Mouse (Mus musculus) small intestine, adult 2 months (tissue): ENCODE measurements around the gene Lce3c. TPM values are rescaled to one million over a fixed set of nuclear protein-coding genes. Genes with fewer than 3 reads are reported as not detected.
A peak's percentile ranks its signal among the peaks of the same experiment; 100 is the strongest.

Source experiments
- H3K27ac ChIP-seq: fragments of 200-500 bp; 2 replicates; pipeline ENCODE4 v1.5.1; 2012; ENCODE audit warnings: low read depth, low read length, control low read depth, inconsistent platforms; ENCODE audit not compliant: insufficient read depth
- H3K27me3 ChIP-seq: fragments of 200-500 bp; 2 replicates; pipeline ENCODE4 v1.6.1; 2012; ENCODE audit warnings: mild to moderate bottlenecking, moderate library complexity, low read length, inconsistent platforms; ENCODE audit not compliant: control insufficient read depth, insufficient read depth
- H3K36me3 ChIP-seq: fragments of 200-500 bp; 2 replicates; pipeline ENCODE4 v1.6.1; 2012; ENCODE audit warnings: mild to moderate bottlenecking, low read length, control low read depth, inconsistent platforms; ENCODE audit not compliant: control insufficient read depth, insufficient read depth
- H3K4me1 ChIP-seq: fragments of 200-500 bp; 2 replicates; pipeline ENCODE4 v1.6.1; 2012; ENCODE audit warnings: low read length, inconsistent platforms, mixed read lengths; ENCODE audit not compliant: control insufficient read depth, insufficient read depth, insufficient read length
- H3K4me3 ChIP-seq: fragments of 200-500 bp; 2 replicates; pipeline ENCODE4 v1.5.1; 2012; ENCODE audit warnings: low read depth, mild to moderate bottlenecking, control low read depth, inconsistent platforms, low read length, moderate library complexity
- CTCF ChIP-seq: fragments of 200-500 bp; IDR thresholded peaks from 2 replicates; pipeline ENCODE4 v1.5.1; 2012; ENCODE audit warnings: low read depth, mild to moderate bottlenecking, control low read depth, inconsistent platforms, low read length, moderate library complexity, mixed read lengths; ENCODE audit not compliant: insufficient replicate concordance, insufficient read length; ENCODE audit errors: extremely low read depth
- POLR2A ChIP-seq: fragments of 200-500 bp; IDR thresholded peaks from 2 replicates; pipeline ENCODE4 v1.6.1; 2012; ENCODE audit warnings: low read depth, mild to moderate bottlenecking, control low read depth, inconsistent platforms, low read length, moderate library complexity
- WGBS: fragments of 180-500 bp; shearing (Covaris S2); methylation state at CpG from one replicate; pipeline ENCODE4 v1.1.7; 2018; 5-methylcytosine and 5-hydroxymethylcytosine counted together
- polyA plus RNA-seq: library from polyadenylated mRNA; depleted of rRNA; stranded (reverse); fragments of >200 nt; gene quantifications from 2 replicates; pipeline ENCODE4 v1.2.3, GENCODE M21; 2012; rRNA removed

Gene Lce3c
- polyA plus RNA-seq, result not detected in 2 replicates

DNA sequence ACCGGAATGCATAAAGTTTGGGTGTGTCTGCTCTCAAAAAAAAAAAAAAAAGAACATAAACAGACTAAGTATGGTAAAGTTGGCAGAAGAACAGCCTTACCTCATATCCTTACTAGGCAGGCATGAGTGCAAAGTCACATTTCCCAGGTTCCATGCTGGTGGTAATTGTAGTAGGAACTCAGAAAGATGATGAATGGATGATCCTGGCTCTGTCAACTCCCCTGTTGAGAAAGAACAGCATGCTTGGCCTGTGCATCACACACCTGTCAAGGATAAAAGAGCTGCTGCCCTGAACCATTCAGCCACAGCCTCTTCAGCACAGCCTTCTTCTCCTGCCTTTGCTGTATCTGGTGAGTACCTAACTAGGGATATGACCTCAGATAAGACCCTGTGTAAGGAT lies at the start of gene Lce3c:
Gene Lce3c, plus strand, starts transcription at position 301 of the 400 bp plus-strand sequence.
- 40% methylated on average over 1 of the region's 1 CpGs for WGBS
- Histone ChIP-seq H3K27me3 (no peaks in the 10 kb centered on the region), H3K36me3 (no peaks in the 10 kb centered on the region), H3K27ac (no peak within 1 kb of the TSS), H3K4me3 (no peak within 1 kb of the TSS), H3K4me1 (no peaks in the 10 kb centered on the region)
- TF ChIP-seq POLR2A (no peak), CTCF (no peak)

DNA sequence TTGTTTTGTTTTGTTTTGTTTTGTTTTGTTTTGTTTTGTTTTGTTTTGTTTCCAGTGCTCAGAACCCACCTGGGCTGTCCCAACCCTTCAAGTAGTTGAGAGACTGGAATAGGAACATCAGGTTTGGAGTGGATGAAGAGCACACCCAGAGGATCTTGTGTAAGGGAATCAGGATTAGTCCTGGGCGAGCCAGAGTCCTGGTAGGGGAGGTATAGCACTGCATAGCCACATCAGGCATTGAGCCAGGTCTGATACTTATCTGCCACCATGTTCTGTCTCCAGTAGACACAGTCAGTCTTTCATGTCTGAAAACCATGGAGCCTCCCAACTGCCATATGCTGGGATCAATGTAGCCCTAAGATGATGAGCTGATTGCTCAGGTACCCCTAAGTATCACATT lies 49.8 kb upstream of the Lce3c start:
- Histone ChIP-seq H3K4me3 (no peak overlapping the region), H3K27me3 (no peaks in the 10 kb centered on the region), H3K4me1 (no peaks in the 10 kb centered on the region), H3K27ac (no peak overlapping the region), H3K36me3 (no peaks in the 10 kb centered on the region)
- WGBS, result 24% methylated on average over 1 of the region's 1 CpGs
- TF ChIP-seq CTCF (no peak), POLR2A (no peak)

- H3K4me3 ChIP-seq, result no peak overlapping the region
- H3K36me3 ChIP-seq, result no peaks in the 10 kb centered on the region
- no peak overlapping the region for H3K27ac ChIP-seq
- 27% methylated on average over 3 of the region's 3 CpGs for WGBS
- TF ChIP-seq POLR2A (no peak), CTCF (peak; percentile 48; the same call in 1 of the 2 replicates)
- no peaks in the 10 kb centered on the region for H3K4me1 ChIP-seq
- H3K27me3 ChIP-seq, result no peaks in the 10 kb centered on the region
Measured at GRCm38 (mm10) chr3:92902992-92903391, 41.3 kb upstream of the Lce3c start.

DNA sequence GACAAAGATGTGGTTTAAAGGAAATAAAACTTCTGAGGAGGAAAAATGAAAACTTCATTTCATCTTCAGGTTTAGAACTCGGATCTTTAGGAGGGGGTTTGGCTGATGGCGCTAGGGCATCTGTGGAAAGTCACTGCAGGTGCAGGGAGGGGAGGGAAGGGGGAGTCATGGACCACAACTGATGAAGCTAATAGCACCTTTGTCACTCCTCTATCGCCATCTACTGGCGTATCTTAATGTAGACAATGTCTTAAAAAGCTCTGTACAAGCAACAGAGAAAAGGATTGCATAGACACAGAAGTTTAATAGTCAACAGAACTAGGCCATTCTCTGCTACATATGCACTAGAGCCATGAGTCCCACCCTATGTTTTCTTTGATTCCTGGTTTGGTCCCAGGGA lies 40.6 kb upstream of the Lce3c start:
- TF ChIP-seq CTCF, result no peak
- TF ChIP-seq POLR2A, result no peak
- H3K4me1 ChIP-seq, result no peaks in the 10 kb centered on the region
- no peaks in the 10 kb centered on the region for H3K27me3 ChIP-seq
- H3K36me3 ChIP-seq, result no peaks in the 10 kb centered on the region
- no peak overlapping the region for H3K27ac ChIP-seq
- WGBS, result 26% methylated on average over 4 of the region's 4 CpGs
- no peak overlapping the region for H3K4me3 ChIP-seq

GRCm38 (mm10) chr3:92905182-92905581 lies 39.1 kb upstream of the Lce3c start:
- Histone ChIP-seq H3K4me1 (no peaks in the 10 kb centered on the region), H3K27ac (no peak overlapping the region), H3K36me3 (no peaks in the 10 kb centered on the region), H3K27me3 (no peaks in the 10 kb centered on the region), H3K4me3 (no peak overlapping the region)
- WGBS, result 44% methylated on average over 3 of the region's 3 CpGs
- TF ChIP-seq CTCF (no peak), POLR2A (no peak)

- Histone ChIP-seq H3K4me3 (no peak overlapping the region), H3K27me3 (no peaks in the 10 kb centered on the region), H3K36me3 (no peaks in the 10 kb centered on the region), H3K4me1 (no peaks in the 10 kb centered on the region), H3K27ac (no peak overlapping the region)
- WGBS, result 27% methylated on average over 4 of the region's 4 CpGs
- peak; percentile 47; the same call in 1 of the 2 replicates for TF ChIP-seq CTCF
- no peak for TF ChIP-seq POLR2A
Measured at GRCm38 (mm10) chr3:92907571-92907970, 36.7 kb upstream of the Lce3c start.

GRCm38 (mm10) chr3:92920364-92920763 lies 23.9 kb upstream of the Lce3c start:
- H3K4me1 ChIP-seq, result no peaks in the 10 kb centered on the region
- H3K36me3 ChIP-seq, result no peaks in the 10 kb centered on the region
- H3K4me3 ChIP-seq, result no peak overlapping the region
- no peaks in the 10 kb centered on the region for H3K27me3 ChIP-seq
- no peak for TF ChIP-seq CTCF
- TF ChIP-seq POLR2A, result no peak
- 64% methylated on average over 4 of the region's 4 CpGs for WGBS
- no peak overlapping the region for H3K27ac ChIP-seq

DNA sequence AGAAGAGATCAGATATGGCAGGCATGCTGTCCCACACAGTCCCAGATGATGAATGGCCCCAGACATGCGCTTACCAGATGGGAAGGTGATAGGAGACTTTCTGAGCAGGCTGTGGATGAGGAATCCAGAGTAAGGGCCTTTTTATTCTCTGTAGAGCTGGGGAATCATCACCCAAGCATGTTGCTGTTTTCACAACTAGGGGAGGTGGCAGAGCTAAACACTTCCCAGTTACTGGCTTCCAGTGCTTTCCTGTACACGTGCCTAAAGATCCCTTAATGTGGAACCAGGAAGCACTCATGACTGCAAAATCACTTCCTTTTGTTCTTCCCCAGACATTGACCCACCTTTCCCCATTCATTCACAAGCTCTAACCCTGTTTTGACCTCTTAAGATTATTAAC lies 18.2 kb upstream of the Lce3c start, which contains the start of gene Lce3a:
Gene Lce3a, minus strand, starts transcription at position 101 of the 400 bp plus-strand sequence.
- Histone ChIP-seq H3K4me1 (no peaks in the 10 kb centered on the region), H3K36me3 (no peaks in the 10 kb centered on the region), H3K27ac (no peak within 1 kb of the TSS), H3K27me3 (no peaks in the 10 kb centered on the region), H3K4me3 (no peak within 1 kb of the TSS)
- no peak for TF ChIP-seq CTCF
- no peak for TF ChIP-seq POLR2A
- 55% methylated on average over 2 of the region's 2 CpGs for WGBS
